Mouse (Mus musculus) left cerebral cortex, postnatal 25 days (tissue): ENCODE measurements at regions not wholly inside any gene's neighbourhood (a gene's known extent, or its start where the extent isn't known, plus 50 kb on each side); places are given as distances from the start of the nearest gene placed in this dataset.
"Not testable (repeated sequence)": the region's sequence is repeated elsewhere in the genome, so short reads cannot be mapped to it uniquely, and the experiment has no call there.

Experiments
- DNase-seq, 2 experiments: peaks; one replicate each; pipeline ENCODE4 v3.0.0; 2022; ENCODE audit warnings: low spot score in 2 of 2, mixed read lengths in 1 of 2
- intact Hi-C: fragments of 180-260 bp; cut with DNase I; formaldehyde crosslinking; loops from one replicate; pipeline ENCODE4 v1.15.1; 2025

DNA sequence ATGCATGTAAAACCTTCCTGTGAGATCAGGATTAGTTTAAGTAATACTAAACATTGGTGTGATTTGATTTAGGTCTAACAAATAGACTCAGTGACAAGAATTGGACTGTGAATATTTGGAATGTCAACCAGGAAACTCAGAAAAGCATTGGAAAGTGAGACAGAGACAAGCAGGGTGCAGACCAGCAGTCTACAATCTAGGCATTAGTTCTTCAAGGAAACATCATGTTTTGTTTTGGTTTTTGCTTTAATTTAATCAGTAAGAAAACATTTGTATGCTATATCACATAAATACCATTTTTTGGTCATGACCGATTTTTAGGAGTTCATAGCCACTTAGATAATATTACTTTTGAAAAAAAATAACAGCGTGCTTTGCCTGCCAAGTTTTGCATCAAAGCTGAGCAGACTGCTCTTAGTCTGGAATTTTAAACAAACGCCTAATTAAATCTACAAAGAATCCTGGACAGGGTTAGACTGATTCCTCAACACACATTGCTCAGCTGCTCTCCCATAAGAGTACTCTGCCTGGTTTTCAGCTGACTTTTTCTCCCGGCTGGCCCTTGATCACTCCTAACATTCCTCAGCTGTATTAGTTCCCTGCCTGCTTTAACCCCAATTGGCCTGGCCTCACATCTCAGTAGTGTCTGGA, 396.5 kb upstream of the Kcnh7 start:
- intact Hi-C loops: no loop called here
- no peak for DNase-seq

DNA sequence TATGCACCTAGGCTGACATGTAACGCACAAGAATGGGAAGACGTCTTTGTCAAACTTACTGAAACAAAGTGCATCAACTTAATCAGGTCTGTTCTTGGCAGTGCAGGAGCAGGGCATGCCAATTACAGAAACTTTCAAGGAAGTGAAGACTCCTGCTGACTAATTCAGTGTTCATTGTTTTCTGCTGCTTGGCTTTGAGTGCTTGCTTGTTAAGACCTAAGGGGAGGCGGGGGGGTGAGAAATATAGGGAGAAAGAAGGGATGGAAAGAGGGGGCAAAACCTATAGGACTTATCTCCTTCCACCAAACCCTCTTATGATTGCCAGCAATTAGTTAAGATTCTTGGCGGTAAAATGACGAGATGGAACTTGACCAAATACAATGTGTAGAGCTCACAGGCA, 391.1 kb upstream of the Kcnh7 start:
- intact Hi-C loops: no loop called here
- DNase-seq: no peak

DNA sequence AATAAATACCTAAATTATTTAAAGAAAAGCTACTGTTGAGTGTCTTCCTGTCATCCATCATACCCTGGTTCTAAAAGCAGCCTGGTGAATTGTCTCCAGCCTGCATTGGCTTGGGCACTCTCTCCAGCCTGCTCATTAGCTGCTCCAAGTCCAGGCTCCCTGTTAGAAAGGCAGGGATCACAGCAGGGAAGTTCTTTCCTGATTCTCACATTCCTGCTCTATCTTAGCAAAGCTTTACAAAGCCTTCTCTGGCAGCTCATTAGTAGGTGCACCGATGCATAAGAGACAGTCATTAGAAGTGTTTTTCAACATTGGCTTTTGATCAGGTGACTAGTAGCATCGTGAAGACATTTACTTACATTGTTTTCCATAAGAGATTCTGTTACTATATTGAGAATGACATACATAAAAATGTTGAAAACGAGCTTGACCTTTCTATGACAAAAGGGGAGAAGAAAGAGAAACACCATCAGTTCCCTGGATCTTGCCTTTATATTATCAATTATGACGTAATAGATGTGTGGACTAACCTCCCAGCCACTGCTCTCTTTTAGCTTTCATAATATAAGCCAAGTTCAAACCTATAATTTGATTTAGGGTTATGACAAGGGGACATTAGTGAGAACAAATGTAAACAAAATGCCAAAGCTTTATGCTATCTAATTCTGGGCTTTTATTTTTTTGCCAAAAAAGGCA, 390.1 kb upstream of the Kcnh7 start:
- intact Hi-C loops: no loop called here
- DNase-seq: no peak

DNA sequence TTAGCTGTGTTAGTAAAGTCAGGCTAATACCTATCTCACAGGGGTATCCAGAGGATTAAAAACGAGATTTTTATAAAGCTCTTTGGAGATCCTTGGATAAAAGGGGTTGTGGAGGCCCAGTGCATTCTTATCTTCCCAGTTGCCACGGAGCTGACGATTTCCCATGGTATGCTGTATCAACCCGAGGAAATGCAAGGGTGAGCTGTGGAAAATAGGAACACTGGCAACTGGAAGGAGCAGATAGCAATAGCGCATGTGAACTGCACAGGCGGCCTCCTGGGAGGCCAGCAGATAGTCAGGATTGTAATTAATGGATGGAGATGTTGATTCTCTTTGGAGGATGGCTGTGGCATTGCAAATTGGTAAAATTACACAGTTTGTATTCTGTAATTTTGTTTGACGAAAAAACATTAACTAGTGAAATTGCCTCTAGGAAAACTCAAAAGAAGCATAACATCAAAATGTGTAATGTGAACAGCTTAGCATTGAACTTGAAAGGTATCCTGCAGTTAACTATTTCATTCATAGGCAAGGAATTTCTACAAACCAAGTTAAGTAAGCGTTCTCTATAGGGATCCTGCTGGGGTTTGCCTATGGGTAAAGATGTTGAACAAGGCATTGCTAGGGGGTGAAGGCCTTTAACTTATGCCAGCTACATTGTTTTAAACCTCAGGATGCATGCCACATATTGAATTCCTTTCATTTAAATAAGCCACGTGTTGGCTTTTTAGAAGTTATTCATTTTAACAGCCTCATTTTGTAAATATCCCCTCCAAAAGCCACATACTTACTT, 389.1 kb upstream of the Kcnh7 start:
- DNase-seq: no peak
- intact Hi-C loops: no loop called here

DNA sequence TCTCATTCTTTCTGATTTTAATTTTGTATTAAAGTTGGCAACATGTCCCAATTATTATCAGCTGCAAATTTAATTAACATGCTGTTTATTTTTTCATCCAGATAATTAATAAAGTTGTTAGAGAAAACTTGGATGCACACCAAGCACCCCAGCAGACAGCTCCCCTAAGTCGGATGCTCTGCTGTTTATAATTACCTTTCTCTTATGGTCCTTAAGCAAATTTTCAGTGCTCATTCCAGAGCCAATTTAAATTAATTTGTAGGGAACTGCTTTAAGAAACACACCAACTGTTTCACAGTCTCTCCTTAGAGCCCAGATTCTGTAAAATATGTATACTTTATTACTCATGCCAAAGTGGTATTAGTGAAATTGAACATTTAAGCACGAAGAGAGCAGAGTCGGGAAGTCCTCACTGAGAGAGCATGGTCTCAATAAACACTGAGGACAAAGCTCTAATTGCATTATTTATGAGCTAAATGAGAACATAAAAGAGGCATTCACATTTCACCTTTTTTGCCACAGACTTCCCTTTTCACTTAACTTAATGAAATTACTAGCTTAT, 372.9 kb upstream of the Kcnh7 start:
- intact Hi-C loops: no loop called here
- no peak for DNase-seq

DNA sequence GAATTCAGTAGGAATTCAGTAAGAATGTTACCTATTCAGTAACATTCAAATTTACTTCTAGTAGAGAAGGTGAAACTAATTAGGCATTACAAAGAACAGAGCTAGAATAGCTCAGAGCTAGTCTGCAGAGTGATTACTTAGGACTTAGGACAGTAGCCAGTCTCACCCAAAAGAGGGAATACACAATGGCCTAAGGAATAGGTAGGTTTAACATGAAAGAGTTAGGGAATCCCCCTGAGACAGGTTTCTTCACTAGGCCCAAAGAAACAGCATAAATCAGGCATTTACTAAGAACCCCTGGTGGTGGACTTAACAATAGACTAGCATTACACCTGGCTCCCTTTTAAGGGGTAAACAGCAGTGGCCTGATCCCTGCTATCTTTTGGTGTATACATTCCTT, 357.7 kb upstream of the Kcnh7 start:
- intact Hi-C loops, DNase-seq: not testable (repeated sequence)

DNA sequence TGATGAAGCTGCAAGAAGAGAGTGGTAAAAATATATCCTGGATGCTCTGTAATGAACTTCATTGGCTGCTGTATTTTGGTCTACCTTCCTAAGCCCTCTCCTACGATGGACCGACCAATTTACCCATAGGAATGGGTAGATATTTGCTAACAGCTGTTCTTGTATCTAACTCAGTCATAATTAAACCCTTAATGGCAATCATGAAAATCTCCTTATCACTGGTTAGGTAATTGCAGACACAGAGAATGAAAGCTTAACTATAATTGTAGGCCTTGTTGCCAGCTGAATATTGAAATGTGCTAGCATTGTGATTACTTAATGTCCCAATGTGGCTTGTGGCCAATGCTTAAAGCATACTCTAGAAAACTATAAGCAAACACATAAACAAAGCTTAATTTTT, 334.4 kb upstream of the Kcnh7 start:
- DNase-seq: no peak
- intact Hi-C loops: loop anchor here (10.0 kb wide), 1 partner anchor 1006 kb away; no protein-coding TSS in a partner anchor

DNA sequence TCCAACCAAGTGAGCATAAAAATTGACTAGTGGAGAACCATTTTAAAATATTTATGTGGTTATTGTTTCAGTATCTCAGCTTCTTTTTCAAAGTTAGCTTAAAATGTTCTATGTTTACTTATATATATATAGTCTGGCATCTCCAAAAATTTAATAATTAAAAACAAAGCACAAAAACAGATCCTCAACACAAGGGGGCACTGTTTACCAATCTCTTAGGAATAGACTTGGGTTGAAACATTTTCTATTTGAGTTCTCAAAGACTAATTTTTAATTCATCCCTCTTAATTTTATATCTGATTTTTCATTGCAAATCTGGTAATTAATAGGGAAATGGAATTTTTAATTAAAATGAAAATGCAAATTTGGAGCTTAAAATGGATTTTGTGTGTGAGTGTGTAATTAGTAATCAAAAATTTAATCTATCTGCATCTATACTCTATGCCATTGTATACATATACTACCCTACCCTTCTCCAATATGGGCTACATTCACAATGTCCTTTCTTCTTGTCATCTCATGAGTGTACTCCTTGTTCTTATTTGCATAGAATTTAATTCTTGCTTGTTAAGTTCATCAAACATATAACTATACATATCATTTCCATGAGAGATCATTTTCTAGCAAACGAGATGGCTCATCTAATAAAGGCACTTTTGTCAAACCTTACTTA, 329.6 kb upstream of the Kcnh7 start:
- peak; percentile 14 to 18 for DNase-seq
- intact Hi-C loops: loop anchor here (2.0 to 10.0 kb wide), 4 partner anchors 944 to 1434 kb away; no protein-coding TSS in a partner anchor

DNA sequence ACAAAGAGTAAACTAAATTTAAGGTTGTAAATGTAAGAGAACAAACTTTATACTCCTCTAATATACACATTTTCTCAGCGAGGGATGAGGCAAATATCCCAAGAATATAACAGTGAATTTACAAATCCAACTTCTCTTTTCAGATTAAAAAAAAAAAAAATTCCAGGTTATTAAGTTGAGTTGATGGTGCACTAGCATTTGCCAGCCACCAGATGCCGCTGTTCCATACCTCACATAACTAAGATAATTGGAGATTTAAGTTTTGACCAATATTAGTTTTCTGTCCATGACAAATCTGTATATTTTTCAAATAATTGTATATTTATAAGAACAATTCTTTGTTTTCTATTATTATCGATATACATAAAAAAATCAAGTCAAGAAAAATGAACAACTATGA, 319.9 kb upstream of the Kcnh7 start:
- no peak for DNase-seq
- intact Hi-C loops: loop anchor here (5.0 kb wide), 1 partner anchor 1413 kb away; no protein-coding TSS in a partner anchor

DNA sequence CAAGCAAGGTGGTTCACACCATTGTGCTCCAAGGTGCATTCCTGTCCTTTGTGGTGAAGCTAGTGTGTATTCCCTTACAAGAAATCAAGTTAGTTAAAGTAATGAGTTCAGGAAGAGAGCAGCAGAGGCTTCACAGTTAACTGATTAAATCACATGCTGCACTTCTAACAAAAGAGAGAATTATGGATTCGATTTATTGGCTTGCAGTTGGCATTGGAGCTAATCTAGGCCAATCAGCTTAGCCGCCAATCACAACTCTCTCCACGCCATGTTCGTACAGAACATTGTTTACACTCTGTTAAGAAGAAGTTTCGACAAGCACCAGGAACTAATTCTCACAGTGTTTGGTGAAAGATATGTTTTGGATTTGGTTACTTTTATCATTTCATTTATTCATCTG, 292.3 kb upstream of the Kcnh7 start:
- no peak for DNase-seq
- intact Hi-C loops: no loop called here

DNA sequence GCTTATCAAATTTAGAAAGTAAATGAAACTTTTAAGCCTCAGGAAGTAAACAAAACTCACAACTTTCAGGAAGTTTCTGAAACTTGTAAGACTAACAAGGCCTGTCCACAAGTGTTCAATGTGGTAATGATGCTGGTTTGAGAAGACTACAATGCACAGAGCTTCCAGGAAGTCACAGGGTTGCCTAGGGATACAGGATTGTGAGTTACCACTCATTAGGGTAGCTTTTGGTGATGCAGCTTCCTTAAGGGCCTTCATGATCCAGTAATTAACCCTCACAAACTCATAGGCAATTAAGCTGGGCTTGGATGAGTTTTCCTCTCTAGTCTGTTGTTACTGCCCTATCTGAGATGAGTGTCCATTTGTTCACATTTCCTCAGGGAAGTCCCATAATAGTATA, 291.2 kb upstream of the Kcnh7 start:
- DNase-seq: no peak

DNA sequence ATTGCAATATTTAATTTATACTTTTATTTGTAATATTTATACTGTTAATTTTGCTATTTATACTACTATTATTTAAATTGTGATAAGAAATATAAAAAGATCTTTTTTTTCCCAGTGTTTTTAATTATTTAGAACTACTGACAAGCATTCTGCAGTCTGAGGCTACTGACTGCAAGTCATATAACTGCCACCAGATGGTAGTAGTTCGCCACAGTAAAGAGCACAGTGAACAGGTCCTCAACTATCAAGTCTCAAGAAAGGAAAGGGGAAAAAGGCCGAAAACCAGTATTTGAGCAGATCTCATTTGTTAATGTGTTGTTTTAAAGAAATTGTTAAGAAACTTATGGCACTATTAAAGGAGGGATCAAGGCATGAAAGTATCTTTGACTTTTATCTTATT, 289.6 kb upstream of the Kcnh7 start:
- peak; percentile 53 to 78 for DNase-seq
- intact Hi-C loops: loop anchor here (5.0 kb wide), 1 partner anchor 1379 kb away; no protein-coding TSS in a partner anchor

More for the DNA sequence above, 291.2 kb upstream of the Kcnh7 start:
- intact Hi-C loops: no loop called here

DNA sequence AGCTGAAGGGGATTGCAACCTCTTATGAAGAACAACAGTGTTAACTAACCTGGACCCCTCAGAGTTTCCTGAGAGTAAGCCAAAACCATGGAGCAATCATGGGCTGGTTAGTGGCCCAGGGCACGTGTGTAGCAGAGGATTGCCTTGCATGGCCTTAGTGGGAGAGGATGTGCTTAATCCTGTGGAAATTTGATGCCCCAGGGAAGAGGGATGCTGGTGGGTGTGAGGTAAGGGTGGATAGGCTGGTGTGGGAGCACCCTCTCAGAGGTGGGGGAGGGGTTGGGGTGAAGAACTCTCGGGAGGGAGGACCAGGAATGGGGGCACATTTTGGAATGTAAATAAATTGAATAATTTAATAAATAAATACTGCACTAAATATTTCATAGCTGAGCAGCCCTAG, 288.2 kb upstream of the Kcnh7 start:
- intact Hi-C loops: loop anchor here (5.0 kb wide), 1 partner anchor 1380 kb away; no protein-coding TSS in a partner anchor
- no peak for DNase-seq

DNA sequence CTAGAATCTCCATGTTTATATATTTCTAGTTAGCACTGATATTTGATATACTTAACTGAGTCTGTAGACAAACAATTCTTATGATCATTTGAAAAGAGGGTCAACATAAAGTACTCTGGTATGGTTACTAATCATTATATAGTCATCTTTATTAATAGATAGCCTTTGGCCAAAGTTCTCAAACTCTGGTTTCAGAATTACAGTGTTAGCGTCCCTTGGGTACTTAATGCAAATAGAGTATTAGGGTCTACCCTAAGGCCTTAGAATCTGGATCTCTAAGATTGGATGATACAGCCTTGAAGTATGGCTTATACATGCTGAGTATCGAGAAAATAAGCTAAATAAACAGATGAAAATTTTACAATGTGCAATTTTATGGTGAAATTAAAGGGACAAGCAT, 275.0 kb upstream of the Kcnh7 start:
- DNase-seq: no peak
- intact Hi-C loops: loop anchor here (10.0 kb wide), 2 partner anchors 404 to 774 kb away; no protein-coding TSS in a partner anchor

DNA sequence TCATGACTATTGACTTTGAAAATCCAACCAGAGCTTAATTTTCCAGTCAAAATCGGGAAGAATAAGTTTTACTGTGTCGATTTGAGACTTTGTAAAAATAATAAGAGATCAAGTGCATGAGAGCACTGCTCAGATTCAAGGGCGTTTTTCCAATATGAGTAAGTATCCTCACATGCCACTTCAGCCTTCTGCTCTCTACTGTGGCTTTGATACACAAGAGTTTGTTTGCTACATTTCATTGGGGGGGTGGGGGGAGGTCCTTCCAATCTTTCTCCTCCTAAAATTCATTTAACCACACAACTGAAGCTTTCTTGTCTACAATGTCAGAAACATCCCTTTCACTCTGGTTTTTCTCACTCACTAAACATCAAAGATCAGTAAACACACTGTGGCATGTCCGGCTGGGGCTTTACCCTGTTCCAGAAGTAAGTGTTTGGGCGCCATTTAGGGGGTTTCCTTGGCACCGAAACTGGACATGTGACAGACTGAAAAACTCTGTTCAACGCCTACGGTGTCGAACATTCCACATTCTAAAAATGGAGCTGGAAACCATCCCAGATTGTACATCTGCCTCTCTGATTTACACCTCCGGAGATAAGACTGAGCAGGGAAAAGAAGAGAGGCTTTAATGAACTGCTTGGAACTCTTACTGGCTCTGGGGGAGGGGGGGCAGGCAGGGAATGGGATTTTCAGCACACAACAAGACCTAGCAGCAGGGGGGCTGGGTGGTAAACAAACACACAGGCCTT, 270.4 kb upstream of the Kcnh7 start:
- intact Hi-C loops: loop anchor here (5.0 to 10.0 kb wide), 4 partner anchors 272 to 807 kb away; partner anchors contain the start of genes Ifih1 and Kcnh7
- peak; percentile 64 to 86 for DNase-seq

DNA sequence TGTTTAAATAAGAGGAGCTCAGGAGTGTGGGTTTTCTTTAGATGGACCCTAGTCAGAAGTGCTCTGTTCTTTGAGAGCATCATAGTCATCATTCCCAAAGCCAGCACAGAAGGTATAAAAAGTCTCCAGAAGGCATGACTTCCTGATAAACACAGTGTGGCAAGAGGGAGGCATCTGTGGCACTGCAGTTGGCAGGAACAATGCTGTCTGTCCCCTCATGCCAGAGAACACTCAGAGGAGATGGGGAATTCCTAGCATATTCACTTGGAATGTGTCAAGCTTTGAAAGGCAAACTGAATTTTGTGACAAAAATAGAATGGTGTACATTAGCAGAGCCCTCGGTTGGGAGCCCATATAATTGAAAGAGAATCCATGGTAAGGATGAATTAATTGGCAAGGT, 268.8 kb upstream of the Kcnh7 start:
- intact Hi-C loops: loop anchor here (5.0 to 10.0 kb wide), 4 partner anchors 271 to 806 kb away; partner anchors contain the start of genes Ifih1 and Kcnh7
- DNase-seq: peak; percentile 12 to 68

DNA sequence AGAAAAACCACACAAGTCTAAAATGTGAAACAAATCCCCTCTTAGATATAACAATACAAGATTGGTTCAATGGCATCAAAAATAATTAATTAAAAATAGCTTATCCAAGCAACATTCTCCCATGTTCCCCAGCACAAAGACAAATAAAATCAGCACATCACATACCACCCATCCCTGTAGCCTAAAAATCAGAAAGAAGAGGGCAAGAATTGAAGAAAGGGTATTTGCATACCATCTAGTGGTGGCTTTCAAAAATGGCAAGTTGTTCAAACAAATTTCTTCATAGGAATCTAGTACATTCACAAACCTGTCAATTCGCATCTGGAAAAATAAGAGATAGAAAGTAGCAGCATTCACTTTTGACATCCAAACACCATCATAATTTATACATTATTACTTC, 268.1 kb upstream of the Kcnh7 start:
- peak in 1 of 2 experiments; percentile 46 for DNase-seq
- intact Hi-C loops: loop anchor here (5.0 to 10.0 kb wide), 4 partner anchors 270 to 805 kb away; partner anchors contain the start of genes Ifih1 and Kcnh7

DNA sequence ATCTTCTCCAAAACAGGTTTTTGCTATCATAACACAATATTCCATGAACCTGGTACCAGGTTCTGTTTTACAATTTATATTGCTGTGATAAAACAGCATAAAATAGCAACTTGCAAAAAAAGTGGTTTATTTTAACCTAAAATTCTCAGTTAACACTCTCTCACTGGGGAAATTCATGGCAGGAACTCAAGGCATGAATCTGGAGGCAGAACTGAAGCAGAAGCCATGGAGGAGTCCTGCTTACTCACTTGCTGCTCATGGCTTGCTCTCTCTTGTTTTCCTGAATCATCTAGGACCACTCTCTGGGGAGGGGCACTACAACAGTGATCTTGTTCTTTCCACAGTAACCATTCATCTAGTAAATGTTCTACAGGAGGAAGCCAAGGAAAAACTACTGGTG, 250.2 kb upstream of the Kcnh7 start:
- intact Hi-C loops: no loop called here
- peak in 1 of 2 experiments; percentile 64 for DNase-seq
